Comparison of ENCODE assay signal across 8 mouse cellular contexts in the genomic region with DNA sequence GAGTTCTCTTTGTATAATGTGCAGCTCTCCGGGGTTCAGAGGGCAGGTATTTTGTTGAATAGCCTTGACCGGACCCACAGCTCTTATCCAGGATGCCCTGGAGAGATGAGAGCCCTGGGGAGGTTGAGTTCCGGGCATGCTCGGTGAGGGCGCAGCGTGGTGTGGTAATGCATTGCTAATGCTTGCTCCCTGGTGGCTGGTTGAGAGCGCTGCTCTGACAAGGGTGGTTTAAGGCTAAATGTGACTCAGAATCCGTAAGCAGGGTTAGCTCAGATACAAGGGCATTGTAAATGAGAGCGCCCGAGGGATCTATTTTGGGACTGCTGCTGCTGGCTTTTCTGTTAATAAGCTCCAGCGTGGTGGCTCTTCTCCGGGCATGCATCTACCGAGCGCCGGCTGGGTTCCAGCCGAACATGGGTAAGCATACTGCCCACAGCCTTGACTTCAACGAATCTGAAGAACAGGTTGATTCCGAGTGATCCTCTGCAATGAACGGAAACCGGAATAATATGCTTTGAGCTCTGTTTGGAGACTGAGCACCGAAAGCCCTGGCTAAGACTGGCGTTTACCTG. TPM values are rescaled to one million over a fixed set of nuclear protein-coding genes. Genes with fewer than 3 reads are reported as not detected.
DNase-seq lines count a peak whose midpoint lies in the region; ATAC-seq and TF ChIP-seq lines count a peak whose summit lies in the region.

No protein-coding gene starts in this region.

- H3K4me2 ChIP-seq in limb, embryonic 14.5 days (replicated peaks; ENCODE audit: low read depth, low read length, severe bottlenecking), result no peak overlapping the region; the same call in 1 of the 2 replicates
- peak overlapping the region; percentile 34 for H3K4me2 ChIP-seq in stomach, embryonic 15.5 days

- no peak for ATAC-seq in cerebellum, adult (ENCODE audit: insufficient number of reproducible peaks, low FRiP score, low TSS enrichment)
- ATAC-seq in limb, embryonic 14.5 days (ENCODE audit: low FRiP score, low read depth), result peak; percentile 15; the same call in 1 of the 2 replicates
- ATAC-seq in stomach, embryonic 15.5 days (ENCODE audit: insufficient read depth, low FRiP score, low read depth), result no peak; the same call in 1 of the 2 replicates

- no peak overlapping the region for H3K9ac ChIP-seq in limb, embryonic 14.5 days (ENCODE audit: low read depth, low read length, severe bottlenecking)
- no peak overlapping the region for H3K9ac ChIP-seq in stomach, embryonic 15.5 days

- no peak overlapping the region for H3K4me3 ChIP-seq in limb, embryonic 14.5 days (replicated peaks; ENCODE audit: low read length)
- H3K4me3 ChIP-seq in stomach, embryonic 15.5 days (replicated peaks), result no peak overlapping the region

- 33% methylated on average over 22 of the region's 22 CpGs for WGBS in limb, embryonic 14.5 days
- 42% methylated on average over 22 of the region's 22 CpGs for WGBS in stomach, embryonic 15.5 days

- DNase-seq in cerebellum, adult 11-12 months, result peak; percentile 21
- DNase-seq in cerebellum, postnatal 10 days, result peak; percentile 37 to 46
- peak; percentile 32 to 35 for DNase-seq in frontal cortex, postnatal 14 days (ENCODE audit: low spot score in 2 of 2)
- DNase-seq in kidney, adult 11 months, result peak; percentile 52
- DNase-seq in limb, embryonic 14.5 days (ENCODE audit: low spot score), result no peak
- DNase-seq in B cell, adult 2 months, result no peak

- no peak overlapping the region for H3K27ac ChIP-seq in limb, embryonic 14.5 days (replicated peaks; ENCODE audit: low read depth, low read length)
- no peak overlapping the region for H3K27ac ChIP-seq in stomach, embryonic 15.5 days

- H3K4me1 ChIP-seq in limb, embryonic 14.5 days (ENCODE audit: control insufficient read depth, insufficient read depth, low read length), result no peaks in the 10 kb centered on the region
- H3K4me1 ChIP-seq in stomach, embryonic 15.5 days, result no peaks in the 10 kb centered on the region

- H3K27me3 ChIP-seq in limb, embryonic 14.5 days (ENCODE audit: control insufficient read depth, insufficient read depth, low read length), result no peaks in the 10 kb centered on the region
- H3K27me3 ChIP-seq in stomach, embryonic 15.5 days (replicated peaks), result no peaks in the 10 kb centered on the region

- peaks cover 8% of the 10 kb centered on the region; the same call in 1 of the 2 replicates for H3K9me3 ChIP-seq in limb, embryonic 14.5 days (ENCODE audit: control insufficient read depth, low read length)
- no peaks in the 10 kb centered on the region for H3K9me3 ChIP-seq in stomach, embryonic 15.5 days

- TF ChIP-seq POLR2A in limb, embryonic 14.5 days (IDR thresholded peaks at IDR 0.05; ENCODE audit: borderline replicate concordance, extremely low read depth, insufficient read depth, insufficient read length), result no peak

- no peaks in the 10 kb centered on the region for H3K36me3 ChIP-seq in limb, embryonic 14.5 days (ENCODE audit: control insufficient read depth, insufficient read depth, low read length)
- no peaks in the 10 kb centered on the region for H3K36me3 ChIP-seq in stomach, embryonic 15.5 days

RNA-seq across cellular contexts. Expression of a gene that starts 14.8 kb away (rescaled TPM):
- polyA plus RNA-seq in limb, embryonic 14.5 days (2012; rRNA removed), result 18.6 and 21.6 TPM in 2 replicates
- polyA plus RNA-seq in limb, embryonic 14.5 days (2014; fragmentation: Nextera tagmentation; extraction: Ambion mirVana), result 16.1 and 18.7 TPM in 2 replicates
- polyA plus RNA-seq in stomach, embryonic 15.5 days (2015; fragmentation: Nextera tagmentation; extraction: Ambion mirVana), result 26.1 and 32.2 TPM in 2 replicates

Comparison
In these comparisons a context has a peak if more than half of its experiments do, and no peak if none do; other contexts are left out.
1. DNase-seq: peak in cerebellum, adult 11-12 months (single experiment), cerebellum, postnatal 10 days (2 of 2), frontal cortex, postnatal 14 days (2 of 2) and kidney, adult 11 months (single experiment); none in limb, embryonic 14.5 days (single experiment) and B cell, adult 2 months (0 of 2).